Mouse (Mus musculus): Measurements from ENCODE around the gene Cyp46a1.

DNA sequence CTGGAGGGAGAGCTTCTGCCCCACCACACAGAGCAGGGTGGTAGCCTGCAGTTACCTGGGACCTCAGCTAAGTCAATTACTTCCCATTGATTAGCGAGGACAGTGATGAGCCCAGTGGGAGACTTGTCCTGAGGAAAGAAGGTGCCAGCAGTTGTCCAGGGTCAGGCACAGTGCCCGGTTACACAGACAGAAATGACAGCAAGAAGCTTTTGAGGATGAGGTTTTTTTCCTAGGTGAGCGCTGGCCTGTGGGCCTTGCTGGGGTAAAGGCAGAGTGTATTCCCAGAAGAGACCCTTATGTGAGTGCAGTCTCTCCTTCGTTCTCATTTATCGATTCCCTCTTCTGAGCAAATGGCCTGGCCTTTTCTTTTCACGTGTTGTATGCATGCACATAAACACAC lies 17.5 kb upstream of the Cyp46a1 start:
- no peak for TF ChIP-seq MAX (IDR thresholded peaks at IDR 0.05; ENCODE audit: low read length)
- TF ChIP-seq ZKSCAN1 (IDR thresholded peaks at IDR 0.05; ENCODE audit: borderline replicate concordance, low read depth, low read length): no peak
- no peak for TF ChIP-seq KAT2A (IDR thresholded peaks at IDR 0.05; ENCODE audit: insufficient replicate concordance, low read length)
- no peak for TF ChIP-seq ETS1 (conservative IDR thresholded peaks at IDR 0.05; ENCODE audit: low read depth, low read length)
- TF ChIP-seq ZNF384 (IDR thresholded peaks at IDR 0.05; ENCODE audit: low read depth, low read length): no peak
- no peak for TF ChIP-seq CTCF (conservative IDR thresholded peaks at IDR 0.05 in 1 of 2, IDR thresholded peaks at IDR 0.05 in 1 of 2; ENCODE audit: low read depth in 2 of 2, low read length in 2 of 2)
- no peak for TF ChIP-seq POLR2A (IDR thresholded peaks at IDR 0.05; ENCODE audit: low read depth, low read length)
- no peak for TF ChIP-seq GABPA (IDR thresholded peaks at IDR 0.05; ENCODE audit: insufficient replicate concordance, low read depth, low read length)
- no peak for TF ChIP-seq ELF1 (IDR thresholded peaks at IDR 0.05; ENCODE audit: low read depth, low read length)
- no peak for TF ChIP-seq HCFC1 (IDR thresholded peaks at IDR 0.05; ENCODE audit: low read depth, low read length)
